Mouse (Mus musculus) forebrain, embryonic 11.5 days (tissue): ENCODE data around the gene B4galt7. TPM values are rescaled to one million over a fixed set of nuclear protein-coding genes. Genes with fewer than 3 reads are reported as not detected.
"Not testable (repeated sequence)": the region's sequence is repeated elsewhere in the genome, so short reads cannot be mapped to it uniquely, and the experiment has no call there.

Experiments
- ATAC-seq: fragments of 200-750 bp; cut with Nextera tagmentation; replicated peaks from 2 replicates; pipeline ENCODE4 v1.8.0; 2017; ENCODE audit warnings: moderate TSS enrichment; ENCODE audit not compliant: low FRiP score
- DNase-seq: peaks from one replicate; pipeline ENCODE4 v3.0.0-alpha.2; 2017; ENCODE audit warnings: low spot score
- H3K27ac ChIP-seq: fragments of 300-500 bp; sonication (generic); 2 replicates; pipeline ENCODE4 v1.5.1; 2014; ENCODE audit warnings: low read depth, low read length
- H3K27me3 ChIP-seq: fragments of 300-500 bp; sonication (generic); 2 replicates; pipeline ENCODE4 v1.6.1; 2014; ENCODE audit warnings: mild to moderate bottlenecking, low read length, mixed read lengths; ENCODE audit not compliant: control insufficient read depth, insufficient read depth
- H3K36me3 ChIP-seq: fragments of 300-500 bp; sonication (generic); 2 replicates; pipeline ENCODE4 v1.6.1; 2014; ENCODE audit warnings: mild to moderate bottlenecking, low read length, moderate library complexity, mixed read lengths; ENCODE audit not compliant: control insufficient read depth, insufficient read depth
- H3K4me1 ChIP-seq: fragments of 300-500 bp; sonication (generic); replicated peaks from 2 replicates; pipeline ENCODE4 v1.6.1; 2014; ENCODE audit warnings: low read length, mixed read lengths; ENCODE audit not compliant: control insufficient read depth, insufficient read depth
- H3K4me2 ChIP-seq: fragments of 300-500 bp; sonication (generic); 2 replicates; pipeline ENCODE4 v1.6.1; 2014; ENCODE audit warnings: low read depth, mild to moderate bottlenecking, low read length, moderate library complexity, mixed read lengths; ENCODE audit not compliant: severe bottlenecking
- H3K4me3 ChIP-seq: fragments of 300-500 bp; sonication (generic); 2 replicates; pipeline ENCODE4 v1.5.1; 2014; ENCODE audit warnings: low read depth, low read length
- H3K9ac ChIP-seq: fragments of 300-500 bp; sonication (generic); 2 replicates; pipeline ENCODE4 v1.6.1; 2014; ENCODE audit warnings: low read length
- H3K9me3 ChIP-seq: fragments of 300-500 bp; sonication (generic); 2 replicates; pipeline ENCODE4 v1.6.1; 2016; ENCODE audit warnings: low read length, mixed read lengths; ENCODE audit not compliant: control insufficient read depth
- WGBS: fragments of 180-500 bp; shearing (Covaris S2); extraction: QIAGEN DNeasy Blood & Tissue Kit; methylation state at CpG from one replicate; pipeline ENCODE4 v1.1.7; 2014; 5-methylcytosine and 5-hydroxymethylcytosine counted together
- polyA plus RNA-seq: library from polyadenylated mRNA; unstranded; fragments of >200 nt; fragmentation: Nextera tagmentation; extraction: Ambion mirVana; gene quantifications from 2 replicates; pipeline ENCODE4 v1.2.1, GENCODE M21; 2014

Gene B4galt7
- polyA plus RNA-seq, 1 experiment from 2014 or later = 24.5 TPM

DNA sequence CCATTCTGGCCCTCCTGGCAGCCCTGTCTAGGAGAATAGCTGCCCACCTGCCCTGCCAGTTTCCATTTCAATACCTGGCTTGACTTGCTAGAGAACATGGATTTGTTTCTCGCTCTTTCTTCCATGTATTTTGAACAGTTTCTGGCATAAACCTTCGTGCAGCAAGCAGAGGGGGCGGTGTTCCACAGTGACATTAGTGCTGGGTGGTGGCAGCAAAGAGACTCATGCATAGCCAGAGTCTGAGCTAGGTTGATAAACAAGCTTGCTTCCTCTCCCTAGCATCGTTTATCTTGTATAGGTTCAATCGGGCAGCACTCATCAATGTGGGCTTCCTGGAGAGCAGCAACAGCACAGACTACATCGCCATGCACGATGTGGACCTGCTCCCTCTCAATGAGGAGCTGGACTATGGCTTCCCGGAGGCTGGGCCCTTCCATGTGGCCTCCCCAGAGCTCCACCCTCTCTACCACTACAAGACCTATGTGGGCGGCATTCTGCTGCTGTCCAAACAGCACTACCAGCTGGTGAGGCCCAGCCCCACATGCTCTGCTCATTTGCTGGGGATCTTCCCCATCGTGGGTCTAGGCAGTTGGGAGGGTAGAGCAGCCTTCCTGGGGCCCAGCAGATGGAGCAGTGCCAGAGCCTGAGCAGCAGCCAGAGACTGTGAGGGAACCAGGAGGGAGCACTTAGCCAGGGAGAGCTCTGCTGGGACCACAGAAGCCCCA lies 7.4 kb downstream of the B4galt7 start:
- no peak overlapping the region for H3K4me2 ChIP-seq
- no peak overlapping the region for H3K4me3 ChIP-seq
- ATAC-seq (no peak), DNase-seq (peak; percentile 28)
- H3K27ac ChIP-seq = no peak overlapping the region
- H3K36me3 ChIP-seq = no peaks in the 10 kb centered on the region; the same call in 1 of the 2 replicates
- no peaks in the 10 kb centered on the region for H3K4me1 ChIP-seq
- H3K27me3 ChIP-seq = no peaks in the 10 kb centered on the region
- no peak overlapping the region for H3K9ac ChIP-seq
- no peaks in the 10 kb centered on the region for H3K9me3 ChIP-seq
- 87% methylated on average over 10 of the region's 10 CpGs for WGBS

DNA sequence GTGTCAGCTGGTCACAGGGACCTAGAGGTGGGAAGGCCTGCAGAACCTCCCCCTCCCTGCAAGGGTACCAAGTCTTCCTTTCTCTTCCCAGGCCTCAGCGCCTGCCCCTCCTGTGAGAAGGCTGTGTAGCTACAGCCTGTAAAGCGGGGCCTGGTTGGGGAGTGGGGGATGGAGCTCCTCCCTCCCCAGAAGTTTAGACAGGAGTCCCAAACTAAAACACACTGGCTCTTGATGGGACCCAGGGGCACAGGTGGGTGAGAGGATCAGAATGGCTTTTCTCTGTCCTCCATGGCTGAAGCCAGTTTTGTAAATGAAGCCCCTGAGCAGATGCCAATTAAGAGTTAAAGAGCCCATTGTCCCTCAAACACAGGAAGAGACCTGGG lies 7.9 kb downstream of the B4galt7 start:
- no peaks in the 10 kb centered on the region for H3K27me3 ChIP-seq
- H3K4me1 ChIP-seq = no peaks in the 10 kb centered on the region
- no peaks in the 10 kb centered on the region for H3K9me3 ChIP-seq
- ATAC-seq (no peak), DNase-seq (no peak)
- H3K4me2 ChIP-seq = no peak overlapping the region
- no peak overlapping the region for H3K4me3 ChIP-seq
- no peak overlapping the region for H3K27ac ChIP-seq
- H3K36me3 ChIP-seq = no peaks in the 10 kb centered on the region; the same call in 1 of the 2 replicates
- 88% methylated on average over 2 of the region's 2 CpGs for WGBS
- no peak overlapping the region for H3K9ac ChIP-seq

DNA sequence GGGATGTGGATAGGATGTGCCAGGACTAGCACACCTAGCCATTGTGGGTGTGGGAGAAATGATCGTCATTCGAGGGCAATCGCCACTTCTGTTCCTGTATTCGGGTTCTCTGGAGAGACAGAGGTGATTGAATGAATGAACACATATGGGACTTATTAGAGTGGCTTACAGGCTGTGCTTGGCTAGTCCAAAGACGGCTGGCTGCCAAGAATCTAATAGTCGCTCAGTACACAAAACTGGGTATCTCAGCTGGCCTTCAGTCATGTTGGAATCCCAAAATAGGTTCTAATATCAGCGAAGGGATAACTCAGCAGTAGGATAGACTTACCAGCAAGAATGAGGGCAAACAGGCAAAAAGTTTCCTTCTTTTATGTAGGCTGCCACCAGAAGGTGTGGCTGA lies 12.3 kb downstream of the B4galt7 start:
- ATAC-seq = no peak
- WGBS = 85% methylated on average over 7 of the region's 7 CpGs
- peak; percentile 8 for DNase-seq
- H3K4me2 ChIP-seq = no peak overlapping the region
- no peaks in the 10 kb centered on the region for H3K27me3 ChIP-seq
- H3K4me1 ChIP-seq = no peaks in the 10 kb centered on the region
- no peak overlapping the region for H3K4me3 ChIP-seq
- no peaks in the 10 kb centered on the region for H3K9me3 ChIP-seq
- no peak overlapping the region for H3K27ac ChIP-seq
- no peak overlapping the region for H3K9ac ChIP-seq
- H3K36me3 ChIP-seq = no peaks in the 10 kb centered on the region; the same call in 1 of the 2 replicates

DNA sequence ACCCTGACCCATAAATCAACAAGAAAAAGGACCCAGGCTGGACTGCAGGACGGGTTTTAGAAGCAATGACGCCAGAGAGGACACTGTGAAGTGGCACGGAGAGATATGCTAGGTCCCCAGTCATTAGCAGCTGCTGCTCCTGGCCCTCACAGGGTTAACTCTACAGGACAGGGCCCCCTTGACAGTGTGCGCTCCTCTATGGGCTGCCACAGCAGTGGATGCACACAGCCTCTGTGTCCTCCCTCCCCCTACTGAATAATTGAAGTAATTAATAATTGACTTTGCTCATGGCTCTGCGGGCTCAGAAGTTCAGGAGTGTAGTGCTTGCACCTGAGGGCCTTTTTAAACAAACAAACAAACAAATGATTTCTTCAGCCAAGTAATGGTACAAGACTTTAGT lies 13.8 kb downstream of the B4galt7 start:
- H3K9ac ChIP-seq = no peak overlapping the region
- DNase-seq (no peak), ATAC-seq (no peak)
- WGBS = 49% methylated on average over 5 of the region's 5 CpGs
- no peak overlapping the region for H3K4me3 ChIP-seq
- H3K4me2 ChIP-seq = no peak overlapping the region
- no peak overlapping the region for H3K27ac ChIP-seq
- no peaks in the 10 kb centered on the region; the same call in 1 of the 2 replicates for H3K36me3 ChIP-seq
- no peaks in the 10 kb centered on the region for H3K9me3 ChIP-seq
- H3K4me1 ChIP-seq = no peaks in the 10 kb centered on the region
- no peaks in the 10 kb centered on the region for H3K27me3 ChIP-seq

DNA sequence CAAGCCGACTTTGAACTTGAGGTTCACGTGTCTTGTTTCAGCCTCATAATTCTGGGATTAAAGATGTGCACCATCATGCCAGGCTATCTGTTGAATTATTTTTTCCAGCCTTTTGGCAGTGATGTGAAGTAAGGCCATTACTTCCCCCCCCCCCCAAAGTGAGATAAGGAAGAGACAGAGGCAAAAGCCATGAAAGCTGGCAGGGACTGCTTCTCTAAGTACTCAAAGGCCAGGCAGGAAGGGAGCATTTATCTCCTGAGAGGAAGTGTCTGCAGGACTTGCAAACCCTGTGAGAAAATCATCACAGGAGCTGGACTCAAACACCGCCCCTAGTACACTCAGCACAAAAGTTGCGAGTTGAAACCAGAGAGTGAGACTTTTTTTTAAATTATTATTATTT lies 19.6 kb downstream of the B4galt7 start:
- 96% methylated on average over 4 of the region's 4 CpGs for WGBS
- Histone ChIP-seq H3K9me3 (no peaks in the 10 kb centered on the region), H3K27me3 (no peaks in the 10 kb centered on the region), H3K4me2 (no peak overlapping the region), H3K4me3 (no peak overlapping the region), H3K36me3 (no peaks in the 10 kb centered on the region), H3K9ac (no peak overlapping the region), H3K4me1 (no peaks in the 10 kb centered on the region), H3K27ac (no peak overlapping the region)
- no peak for DNase-seq
- no peak for ATAC-seq

DNA sequence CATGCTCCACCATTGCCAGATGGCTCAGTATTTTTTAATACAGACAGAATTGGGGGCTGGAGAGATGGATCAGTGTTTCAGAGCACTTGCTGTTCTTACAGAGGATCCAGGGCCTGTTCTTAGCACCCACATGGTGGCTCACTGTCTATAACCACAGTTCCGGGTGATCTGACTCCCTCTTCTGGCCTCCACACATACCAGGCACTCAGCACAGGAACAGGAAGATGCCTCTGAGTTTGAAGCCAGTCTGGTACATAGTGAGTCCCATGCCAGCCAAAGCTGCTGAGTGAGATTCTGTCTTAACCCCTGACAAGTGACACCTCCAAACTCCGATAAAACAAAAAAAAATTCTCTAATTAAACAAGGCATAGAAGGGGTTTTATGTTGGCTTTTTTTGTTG lies 20.6 kb downstream of the B4galt7 start:
- Histone ChIP-seq H3K4me3 (no peak overlapping the region), H3K4me2 (no peak overlapping the region), H3K27me3 (no peaks in the 10 kb centered on the region), H3K27ac (no peak overlapping the region), H3K9me3 (no peaks in the 10 kb centered on the region), H3K36me3 (no peaks in the 10 kb centered on the region), H3K4me1 (no peaks in the 10 kb centered on the region), H3K9ac (no peak overlapping the region)
- ATAC-seq (no peak), DNase-seq (no peak)
- WGBS = 88% methylated on average over 2 of the region's 2 CpGs

DNA sequence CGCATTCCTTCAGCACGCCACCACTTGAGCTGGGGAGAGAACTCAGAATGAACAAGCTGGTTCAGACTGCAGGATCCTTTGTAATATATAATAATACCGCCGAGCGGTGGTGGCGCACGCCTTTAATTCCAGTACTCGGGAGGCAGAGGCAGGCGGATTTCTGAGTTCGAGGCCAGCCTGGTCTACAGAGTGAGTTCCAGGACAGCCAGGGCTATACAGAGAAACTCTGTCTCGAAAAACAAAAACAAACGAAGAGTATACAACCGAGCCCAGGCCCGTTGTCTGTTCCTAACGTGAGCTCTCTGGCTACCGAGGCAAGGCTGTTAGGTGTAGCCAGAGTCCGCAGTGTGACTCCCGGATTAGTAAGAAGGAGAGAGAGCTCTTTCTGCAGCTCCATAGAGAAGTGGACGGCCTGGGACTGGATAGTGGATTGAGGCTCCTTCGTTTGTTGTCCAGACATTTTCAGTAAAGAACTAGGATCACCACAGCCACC lies 22.5 kb downstream of the B4galt7 start:
- H3K9me3 ChIP-seq, H3K4me1 ChIP-seq, H3K36me3 ChIP-seq, ATAC-seq, DNase-seq, H3K27me3 ChIP-seq: not testable (repeated sequence)
- peak overlapping the region; percentile 67 for H3K4me3 ChIP-seq
- WGBS = 26% methylated on average over 20 of the region's 20 CpGs
- peak overlapping the region; percentile 71; the same call in 1 of the 2 replicates for H3K27ac ChIP-seq
- H3K9ac ChIP-seq = peak overlapping the region; percentile 83
- peak overlapping the region; percentile 84 for H3K4me2 ChIP-seq

DNA sequence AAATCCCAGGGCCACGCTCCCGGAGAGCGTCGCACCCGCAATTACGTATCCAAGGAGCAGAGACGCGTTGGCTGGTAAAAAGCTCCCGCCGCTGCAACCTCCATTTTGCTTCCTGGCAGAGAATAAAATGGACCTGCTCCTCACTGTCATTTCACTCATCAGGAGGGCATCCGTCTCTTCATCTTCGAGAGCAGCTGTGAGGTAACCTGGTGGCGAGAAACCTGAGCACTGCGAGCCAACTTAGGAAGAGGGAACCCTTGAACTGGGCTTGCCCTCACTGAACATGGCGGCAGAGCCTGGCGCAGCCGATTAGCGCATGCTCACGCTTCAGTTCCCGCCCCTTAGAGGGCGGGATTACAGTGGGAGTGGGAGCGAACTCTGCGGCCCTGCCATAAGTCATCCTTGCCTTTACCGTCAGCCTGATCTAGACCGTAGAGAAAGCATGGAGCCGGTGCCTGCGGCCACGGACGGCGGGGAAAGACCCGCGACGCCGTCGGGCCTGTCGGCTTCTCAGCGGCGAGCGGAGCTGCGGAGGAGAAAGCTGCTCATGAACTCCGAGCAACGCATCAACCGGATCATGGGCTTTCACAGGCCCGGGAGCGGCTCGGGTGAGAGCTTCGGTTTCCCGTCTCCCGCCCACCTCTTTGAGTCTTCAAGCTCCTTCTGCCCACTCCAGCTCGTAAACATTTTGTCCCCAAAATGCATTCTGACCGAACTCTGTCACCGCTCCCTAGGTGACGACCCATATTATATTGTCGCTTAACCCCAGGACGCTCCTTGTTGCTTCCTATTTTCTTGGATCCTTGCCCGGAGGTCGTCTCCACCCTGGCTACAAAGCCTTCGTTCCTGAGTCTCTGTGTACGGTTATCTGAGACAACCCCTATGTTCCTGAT lies 23.2 kb downstream of the B4galt7 start, which contains the start of gene Caml:
Gene Caml (plus strand): TSS at position 357 of the 893 bp plus-strand sequence.
- Histone ChIP-seq H3K27ac (peak within 1 kb of the TSS; percentile 71), H3K9ac (peak within 1 kb of the TSS; percentile 83), H3K9me3 (no peaks in the 10 kb centered on the region), H3K36me3 (no peaks in the 10 kb centered on the region), H3K4me2 (peak within 1 kb of the TSS; percentile 84), H3K4me3 (peak within 1 kb of the TSS; percentile 67), H3K4me1 (no peaks in the 10 kb centered on the region), H3K27me3 (no peaks in the 10 kb centered on the region)
- under 1% methylated on average over 59 of the region's 59 CpGs for WGBS
- peak; percentile 97 for ATAC-seq
- DNase-seq = peak; percentile 88
